Comparison of ENCODE assay signal across 9 mouse cellular contexts in the genomic region with DNA sequence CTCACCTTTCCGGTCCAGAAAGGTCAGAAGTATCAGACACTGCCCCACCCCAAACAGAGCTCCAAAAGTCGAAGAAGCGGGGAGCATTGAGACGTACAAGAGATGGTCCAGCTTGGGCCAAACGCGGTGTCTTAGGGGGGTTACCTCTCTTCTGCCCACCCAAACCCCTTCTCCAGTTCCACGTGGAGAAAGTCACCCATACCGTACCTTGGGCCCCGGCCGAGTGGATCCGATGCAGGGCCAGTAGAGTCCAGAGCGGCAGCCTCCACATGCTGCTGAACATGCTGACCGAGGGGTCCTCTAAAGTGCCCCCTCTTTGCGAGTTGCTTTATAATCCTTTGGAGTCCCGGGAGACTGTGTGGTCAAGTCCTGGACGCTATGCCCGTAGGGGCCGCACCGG. TPM values are rescaled to one million over a fixed set of nuclear protein-coding genes. Genes with fewer than 3 reads are reported as not detected.
A peak's percentile ranks its signal among the peaks of the same experiment; 100 is the strongest.
DNase-seq lines count a peak whose midpoint lies in the region; ATAC-seq and TF ChIP-seq lines count a peak whose summit lies in the region.
"Had no signal": no experiment of that assay in that cellular context is flagged by ENCODE, and none has a peak within 500 bp of the region (broad histone marks: within the 10 kb centered on the region; RNA-seq: fewer than 3 reads in every experiment).

No protein-coding gene starts in this region.

- 1% methylated on average over 19 of the region's 19 CpGs for WGBS in kidney, embryonic 14.5 days
- 2% methylated on average over 19 of the region's 19 CpGs for WGBS in embryonic facial prominence, embryonic 15.5 days
- WGBS in hindbrain, postnatal 0 days: under 1% methylated on average over 19 of the region's 19 CpGs
- 1% methylated on average over 19 of the region's 19 CpGs for WGBS in midbrain, embryonic 14.5 days

- H3K36me3 ChIP-seq in kidney, embryonic 14.5 days (ENCODE audit: control insufficient read depth, insufficient read depth, low read length): no peaks in the 10 kb centered on the region
- H3K36me3 ChIP-seq in embryonic facial prominence, embryonic 15.5 days: no peaks in the 10 kb centered on the region
- H3K36me3 ChIP-seq in hindbrain, postnatal 0 days (ENCODE audit: insufficient read depth, low read length): no peaks in the 10 kb centered on the region
- H3K36me3 ChIP-seq in midbrain, embryonic 14.5 days (ENCODE audit: control insufficient read depth, insufficient read depth, low read length): no peaks in the 10 kb centered on the region

- intact Hi-C loops in left cerebral cortex, postnatal 36 days (cut with DNase I): loop anchor here (5.0 kb wide), 5 partner anchors 93 to 402 kb away; no protein-coding TSS in a partner anchor

- peak overlapping the region; percentile 53 for H3K4me3 ChIP-seq in kidney, embryonic 14.5 days (ENCODE audit: low read length)
- H3K4me3 ChIP-seq in embryonic facial prominence, embryonic 15.5 days (replicated peaks): peak overlapping the region; percentile 68
- peak overlapping the region; percentile 63 for H3K4me3 ChIP-seq in hindbrain, postnatal 0 days (ENCODE audit: low read length)
- peak overlapping the region; percentile 62 for H3K4me3 ChIP-seq in midbrain, embryonic 14.5 days (replicated peaks; ENCODE audit: low read depth, low read length)
- H3K4me3 ChIP-seq: megakaryocyte, embryonic 14.5 days had no signal

- peaks cover 35% of the 10 kb centered on the region for H3K27me3 ChIP-seq in kidney, embryonic 14.5 days (ENCODE audit: control insufficient read depth, insufficient read depth, low read length)
- peaks cover 9% of the 10 kb centered on the region for H3K27me3 ChIP-seq in embryonic facial prominence, embryonic 15.5 days
- peaks cover 8% of the 10 kb centered on the region; the same call in 1 of the 2 replicates for H3K27me3 ChIP-seq in hindbrain, postnatal 0 days (ENCODE audit: insufficient read depth, low read length)
- peaks cover 7% of the 10 kb centered on the region; the same call in 1 of the 2 replicates for H3K27me3 ChIP-seq in midbrain, embryonic 14.5 days (ENCODE audit: control insufficient read depth, insufficient read depth, low read length)

- no peak overlapping the region for H3K27ac ChIP-seq in kidney, embryonic 14.5 days (ENCODE audit: low read depth, low read length)
- H3K27ac ChIP-seq in embryonic facial prominence, embryonic 15.5 days (replicated peaks): no peak overlapping the region; the same call in 1 of the 2 replicates
- no peak overlapping the region for H3K27ac ChIP-seq in hindbrain, postnatal 0 days
- H3K27ac ChIP-seq in midbrain, embryonic 14.5 days (replicated peaks; ENCODE audit: low read depth, low read length): no peak overlapping the region

- no peak for ATAC-seq in kidney, embryonic 14.5 days (ENCODE audit: low FRiP score, low TSS enrichment)
- no peak for ATAC-seq in embryonic facial prominence, embryonic 15.5 days (ENCODE audit: insufficient number of reproducible peaks, low FRiP score, low TSS enrichment, low read depth)
- no peak for ATAC-seq in hindbrain, postnatal 0 days
- ATAC-seq in midbrain, embryonic 14.5 days (ENCODE audit: low FRiP score, low TSS enrichment): no peak
- no peak for ATAC-seq in megakaryocyte progenitor cell, adult 5-6 weeks (replicated peaks; ENCODE audit: poor library complexity)

- DNase-seq in kidney, adult 18-20 months: no peak
- DNase-seq in hindbrain, postnatal 0 days (ENCODE audit: low spot score): no peak
- peak; percentile 29 for DNase-seq in midbrain, embryonic 14.5 days
- DNase-seq in left cerebral cortex, postnatal 36 days (ENCODE audit: low spot score in 2 of 2): no peak
- no peak for DNase-seq in adipocyte (ENCODE audit: low spot score)

- H3K4me2 ChIP-seq in kidney, embryonic 14.5 days (replicated peaks; ENCODE audit: low read depth, low read length): peak overlapping the region; percentile 93
- H3K4me2 ChIP-seq in embryonic facial prominence, embryonic 15.5 days (replicated peaks): peak overlapping the region; percentile 98
- H3K4me2 ChIP-seq in hindbrain, postnatal 0 days (ENCODE audit: low read depth, low read length): peak overlapping the region; percentile 90
- H3K4me2 ChIP-seq in midbrain, embryonic 14.5 days (ENCODE audit: low read length): peak overlapping the region; percentile 96

- no peaks in the 10 kb centered on the region for H3K9me3 ChIP-seq in kidney, embryonic 14.5 days (ENCODE audit: control insufficient read depth, low read length)
- H3K9me3 ChIP-seq in embryonic facial prominence, embryonic 15.5 days (replicated peaks): no peaks in the 10 kb centered on the region
- H3K9me3 ChIP-seq in hindbrain, postnatal 0 days (ENCODE audit: low read length): no peaks in the 10 kb centered on the region
- no peaks in the 10 kb centered on the region for H3K9me3 ChIP-seq in midbrain, embryonic 14.5 days (ENCODE audit: control insufficient read depth, low read length)
- H3K9me3 ChIP-seq: megakaryocyte, embryonic 14.5 days had no signal

- peak overlapping the region; percentile 64 for H3K9ac ChIP-seq in kidney, embryonic 14.5 days (ENCODE audit: low read depth, low read length)
- peak overlapping the region; percentile 69 for H3K9ac ChIP-seq in embryonic facial prominence, embryonic 15.5 days
- peak overlapping the region; percentile 67 for H3K9ac ChIP-seq in hindbrain, postnatal 0 days (replicated peaks; ENCODE audit: low read length)
- H3K9ac ChIP-seq in midbrain, embryonic 14.5 days (replicated peaks; ENCODE audit: low read length): peak overlapping the region; percentile 74

- TF ChIP-seq CTCF in hindbrain, postnatal 0 days (IDR thresholded peaks at IDR 0.05; ENCODE audit: low read depth): no peak

- peaks cover 26% of the 10 kb centered on the region for H3K4me1 ChIP-seq in kidney, embryonic 14.5 days (ENCODE audit: control insufficient read depth, insufficient read depth, low read length)
- peaks cover 62% of the 10 kb centered on the region for H3K4me1 ChIP-seq in embryonic facial prominence, embryonic 15.5 days
- peaks cover 30% of the 10 kb centered on the region for H3K4me1 ChIP-seq in hindbrain, postnatal 0 days (ENCODE audit: insufficient read depth, low read length)
- peaks cover 61% of the 10 kb centered on the region for H3K4me1 ChIP-seq in midbrain, embryonic 14.5 days (ENCODE audit: control insufficient read depth, insufficient read depth, low read length)
- H3K4me1 ChIP-seq: megakaryocyte, embryonic 14.5 days had no signal

RNA-seq across cellular contexts. Expression of a gene that starts 1.2 kb away (rescaled TPM):
- 3.7 and 4.2 TPM in 2 replicates for polyA plus RNA-seq in kidney, embryonic 14.5 days (2014; fragmentation: Nextera tagmentation; extraction: Ambion mirVana)
- 4.8 and 5.1 TPM in 2 replicates for polyA plus RNA-seq in embryonic facial prominence, embryonic 15.5 days (2015; fragmentation: Nextera tagmentation; extraction: Ambion mirVana)
- total RNA-seq in hindbrain, postnatal 0 days (2014; rRNA removed): 30.4 and 32.2 TPM in 2 replicates
- polyA plus RNA-seq in hindbrain, postnatal 0 days (2015; fragmentation: Nextera tagmentation; extraction: Ambion mirVana): 2.9 and 3.0 TPM in 2 replicates
- polyA plus RNA-seq in midbrain, embryonic 14.5 days (2014; fragmentation: Nextera tagmentation; extraction: Ambion mirVana): 3.5 and 5.3 TPM in 2 replicates
- total RNA-seq in megakaryocyte progenitor cell, adult 5-6 weeks (2015): not detected in 2 replicates
- 0.03 TPM in 1 of 2 replicates, not detected in the other for total RNA-seq in megakaryocyte progenitor cell, adult 5-6 weeks (2017)
- 10 to 100 TPM; 29.3 to 35.2 TPM for total RNA-seq in left cerebral cortex, postnatal 36 days (2021)
